Comparison of ENCODE assay signal across 16 mouse cellular contexts in genomic region chr6:7038087-7038486, GRCm38 (mm10).
"Had no signal": no experiment of that assay in that cellular context is flagged by ENCODE, and none has a peak within 500 bp of the region (broad histone marks: within the 10 kb centered on the region; RNA-seq: fewer than 3 reads in every experiment).

No protein-coding gene starts in this region.

- H3K9ac ChIP-seq: neural tube, embryonic 13.5 days; neural tube, embryonic 15.5 days; stomach, embryonic 15.5 days had no signal

- H3K4me1 ChIP-seq: neural tube, embryonic 13.5 days; neural tube, embryonic 15.5 days; stomach, embryonic 15.5 days had no signal

- H3K27ac ChIP-seq: neural tube, embryonic 13.5 days; neural tube, embryonic 15.5 days; stomach, embryonic 15.5 days; stomach, postnatal 0 days had no signal

- H3K4me3 ChIP-seq: neural tube, embryonic 13.5 days; neural tube, embryonic 15.5 days; stomach, embryonic 15.5 days had no signal

- H3K27me3 ChIP-seq: neural tube, embryonic 13.5 days; neural tube, embryonic 15.5 days; stomach, embryonic 15.5 days had no signal

- H3K36me3 ChIP-seq: neural tube, embryonic 13.5 days; neural tube, embryonic 15.5 days; stomach, embryonic 15.5 days had no signal

- DNase-seq: retina, postnatal 1 day; right cerebral cortex, adult 18-20 months; right cerebral cortex, postnatal 14 days; right cerebral cortex, postnatal 25 days; right cerebral cortex, postnatal 4 days; spleen, adult 18-20 months; thymus, adult 18-20 months; thymus, adult 2 months; thymus, postnatal 14 days; thymus, postnatal 25 days; thymus, postnatal 36 days; thymus, postnatal 4 days had no signal

- H3K9me3 ChIP-seq: neural tube, embryonic 13.5 days; neural tube, embryonic 15.5 days; stomach, embryonic 15.5 days had no signal
